13 mouse cellular contexts compared by ENCODE assay signal in genomic region chr14:5879791-5880190, GRCm38 (mm10). TPM values are rescaled to one million over a fixed set of nuclear protein-coding genes. Genes with fewer than 3 reads are reported as not detected.
DNase-seq lines count a peak whose midpoint lies in the region; ATAC-seq and TF ChIP-seq lines count a peak whose summit lies in the region.
"Not testable (repeated sequence)": the region's sequence is repeated elsewhere in the genome, so short reads cannot be mapped to it uniquely, and the experiment has no call there.
"Had no signal": no experiment of that assay in that cellular context is flagged by ENCODE, and none has a peak within 500 bp of the region (broad histone marks: within the 10 kb centered on the region; RNA-seq: fewer than 3 reads in every experiment).

No protein-coding gene starts in this region.

- not testable (repeated sequence) for H3K36me3 ChIP-seq in ES-Bruce4 (ENCODE audit: control insufficient read depth, insufficient read depth, low read length, poor library complexity, severe bottlenecking); embryonic facial prominence, embryonic 11.5 days (replicated peaks; ENCODE audit: control insufficient read depth, insufficient read depth, low read depth, low read length); hindbrain, embryonic 13.5 days; kidney, embryonic 16.5 days (ENCODE audit: insufficient read depth, low read length); midbrain, embryonic 13.5 days

- H3K4me2 ChIP-seq in embryonic facial prominence, embryonic 11.5 days (ENCODE audit: low read depth, low read length): peak overlapping the region; percentile 69
- peak overlapping the region; percentile 81 for H3K4me2 ChIP-seq in hindbrain, embryonic 13.5 days
- peak overlapping the region; percentile 57 for H3K4me2 ChIP-seq in kidney, embryonic 16.5 days (replicated peaks; ENCODE audit: low read depth, low read length)
- peak overlapping the region; percentile 77 for H3K4me2 ChIP-seq in midbrain, embryonic 13.5 days (replicated peaks)

- H3K27me3 ChIP-seq in ES-Bruce4 (ENCODE audit: control insufficient read depth, insufficient read depth, low read length, poor library complexity, severe bottlenecking); embryonic facial prominence, embryonic 11.5 days (ENCODE audit: control insufficient read depth, insufficient read depth, low read length); hindbrain, embryonic 13.5 days; kidney, embryonic 16.5 days (ENCODE audit: insufficient read depth, low read length); midbrain, embryonic 13.5 days: not testable (repeated sequence)

- H3K4me1 ChIP-seq in ES-Bruce4 (ENCODE audit: control insufficient read depth, insufficient read depth, low read length); embryonic facial prominence, embryonic 11.5 days (ENCODE audit: control insufficient read depth, insufficient read depth, low read length); hindbrain, embryonic 13.5 days (replicated peaks); kidney, embryonic 16.5 days (ENCODE audit: insufficient read depth, low read length); midbrain, embryonic 13.5 days (replicated peaks): not testable (repeated sequence)

- not testable (repeated sequence) for DNase-seq in embryonic facial prominence, embryonic 11.5 days (ENCODE audit: low spot score); gastrocnemius, adult 2 months
- DNase-seq in liver: peak; percentile 1
- peak; percentile 2 for DNase-seq in right cerebral cortex, postnatal 4 days

- H3K9ac ChIP-seq in ES-Bruce4 (ENCODE audit: low read depth, poor library complexity, severe bottlenecking); kidney, embryonic 16.5 days (replicated peaks; ENCODE audit: low read length): not testable (repeated sequence)
- 0 out of 2 replicates have a peak overlapping the region, but pooled peaks have one; percentile 18 for H3K9ac ChIP-seq in embryonic facial prominence, embryonic 11.5 days (replicated peaks; ENCODE audit: low read length)
- peak overlapping the region; percentile 74 for H3K9ac ChIP-seq in hindbrain, embryonic 13.5 days
- peak overlapping the region; percentile 68 for H3K9ac ChIP-seq in midbrain, embryonic 13.5 days (replicated peaks)

- TF ChIP-seq EP300 in ES-Bruce4 (IDR thresholded peaks at IDR 0.05; ENCODE audit: insufficient read depth, low read depth, low read length): not testable (repeated sequence)

- intact Hi-C loops in gastrocnemius, adult 2 months (cut with DNase I): not testable (repeated sequence)

- H3K9me3 ChIP-seq in ES-Bruce4 (replicated peaks; ENCODE audit: control insufficient read depth, insufficient read depth, low read length, poor library complexity, severe bottlenecking); embryonic facial prominence, embryonic 11.5 days (replicated peaks; ENCODE audit: control insufficient read depth, low read length); hindbrain, embryonic 13.5 days; kidney, embryonic 16.5 days (ENCODE audit: low read length); midbrain, embryonic 13.5 days: not testable (repeated sequence)

- peak overlapping the region; percentile 81 for H3K4me3 ChIP-seq in ES-Bruce4 (ENCODE audit: low read depth, low read length)
- H3K4me3 ChIP-seq in embryonic facial prominence, embryonic 11.5 days (ENCODE audit: low read depth, low read length): peak overlapping the region; percentile 27
- peak overlapping the region; percentile 60 for H3K4me3 ChIP-seq in gastrocnemius, adult 2 months
- peak overlapping the region; percentile 51 for H3K4me3 ChIP-seq in hindbrain, embryonic 13.5 days
- peak overlapping the region; percentile 40 for H3K4me3 ChIP-seq in kidney, embryonic 16.5 days (ENCODE audit: low read length)
- peak overlapping the region; percentile 50 for H3K4me3 ChIP-seq in midbrain, embryonic 13.5 days (replicated peaks)

- ATAC-seq in embryonic facial prominence, embryonic 11.5 days (replicated peaks; ENCODE audit: insufficient number of reproducible peaks, low FRiP score, low TSS enrichment, low read depth); hindbrain, embryonic 13.5 days (ENCODE audit: low FRiP score); kidney, embryonic 16.5 days (ENCODE audit: low FRiP score, low TSS enrichment); midbrain, embryonic 13.5 days: not testable (repeated sequence)

- not testable (repeated sequence) for H3K27ac ChIP-seq in ES-Bruce4 (ENCODE audit: insufficient read depth, low read length); embryonic facial prominence, embryonic 11.5 days (replicated peaks; ENCODE audit: low read depth, low read length); gastrocnemius, adult 2 months; hindbrain, embryonic 13.5 days; kidney, embryonic 16.5 days (ENCODE audit: low read length); midbrain, embryonic 13.5 days

- not testable (repeated sequence) for TF ChIP-seq POLR2A in ES-Bruce4 (IDR thresholded peaks at IDR 0.05; ENCODE audit: insufficient read depth, low read length)

- not testable (repeated sequence) for TF ChIP-seq CTCF in ES-Bruce4 (IDR thresholded peaks at IDR 0.05; ENCODE audit: low read depth, low read length); gastrocnemius, adult 2 months (IDR thresholded peaks at IDR 0.05)

- 2% methylated on average over 14 of the region's 28 CpGs for WGBS in embryonic facial prominence, embryonic 11.5 days
- WGBS in hindbrain, embryonic 13.5 days: 2% methylated on average over 22 of the region's 28 CpGs
- WGBS in kidney, embryonic 16.5 days: 1% methylated on average over 20 of the region's 28 CpGs
- WGBS in midbrain, embryonic 13.5 days: under 1% methylated on average over 25 of the region's 28 CpGs

RNA-seq across cellular contexts. Expression of gene Gm8237, which starts 0.4 kb away (rescaled TPM):
- 0.93 TPM in 1 of 2 replicates, not detected in the other for polyA plus RNA-seq in ES-Bruce4 (2011; ENCODE audit: insufficient read depth, insufficient read length, low read depth, missing spikeins)
- polyA plus RNA-seq in embryonic facial prominence, embryonic 11.5 days (2014; fragmentation: Nextera tagmentation; extraction: Ambion mirVana): 0.17 and 0.39 TPM in 2 replicates
- total RNA-seq in gastrocnemius, adult 2 months (2021): under 1 TPM in 1 of 2 experiments, not detected in 1; 0.31 TPM
- polyA plus RNA-seq in hindbrain, embryonic 13.5 days (2015; fragmentation: Nextera tagmentation; extraction: Ambion mirVana): 0.80 and 1.1 TPM in 2 replicates
- polyA plus RNA-seq in kidney, embryonic 16.5 days (2015; fragmentation: Nextera tagmentation; extraction: Ambion mirVana): 0.09 and 0.14 TPM in 2 replicates
- polyA plus RNA-seq in midbrain, embryonic 13.5 days (2015; fragmentation: Nextera tagmentation; extraction: Ambion mirVana): 0.62 and 0.65 TPM in 2 replicates
- total RNA-seq: G1E; megakaryocyte progenitor cell, adult 5-6 weeks had no signal
- polyA plus RNA-seq: G1E had no signal

RNA-seq across cellular contexts. Expression of gene Gm3424, which starts 49.7 kb away (rescaled TPM):
- not detected in 2 replicates for polyA plus RNA-seq in ES-Bruce4 (2011; ENCODE audit: insufficient read depth, insufficient read length, low read depth, missing spikeins)
- polyA plus RNA-seq in embryonic facial prominence, embryonic 11.5 days (2014; fragmentation: Nextera tagmentation; extraction: Ambion mirVana): not detected in 2 replicates
- total RNA-seq in gastrocnemius, adult 2 months (2021): not detected
- polyA plus RNA-seq in hindbrain, embryonic 13.5 days (2015; fragmentation: Nextera tagmentation; extraction: Ambion mirVana): not detected in 2 replicates
- polyA plus RNA-seq in kidney, embryonic 16.5 days (2015; fragmentation: Nextera tagmentation; extraction: Ambion mirVana): not detected in 2 replicates
- not detected in 2 replicates for polyA plus RNA-seq in midbrain, embryonic 13.5 days (2015; fragmentation: Nextera tagmentation; extraction: Ambion mirVana)
- total RNA-seq: G1E; gastrocnemius, postnatal 4 days; left cerebral cortex, postnatal 36 days; megakaryocyte progenitor cell, adult 5-6 weeks had no signal
- polyA plus RNA-seq: activated CD4-positive, CD25-positive, alpha-beta regulatory T cell, adult 4 months; G1E had no signal

Comparison
In these comparisons a context has a peak if more than half of its experiments do, and no peak if none do; other contexts are left out.
1. H3K4me3 ChIP-seq: peak in every context shown above with its lines; median percentile 81 in ES-Bruce4; 60 in gastrocnemius, adult 2 months; 51 in hindbrain, embryonic 13.5 days; 50 in midbrain, embryonic 13.5 days; 40 in kidney, embryonic 16.5 days; 27 in embryonic facial prominence, embryonic 11.5 days.